Mouse (Mus musculus) kidney, embryonic 14.5 days (tissue): ENCODE measurements around the gene Slc4a2. TPM values are rescaled to one million over a fixed set of nuclear protein-coding genes. Genes with fewer than 3 reads are reported as not detected.
A peak's percentile ranks its signal among the peaks of the same experiment; 100 is the strongest.

Source experiments
- ATAC-seq: fragments of 200-750 bp; cut with Nextera tagmentation; 2 replicates; pipeline ENCODE4 v1.8.0; 2017; ENCODE audit warnings: moderate number of reproducible peaks, mild to moderate bottlenecking, moderate TSS enrichment, moderate library complexity; ENCODE audit not compliant: low FRiP score, low TSS enrichment
- H3K27ac ChIP-seq: fragments of 300-500 bp; sonication (generic); 2 replicates; pipeline ENCODE4 v1.5.1; 2014; ENCODE audit warnings: low read depth, mild to moderate bottlenecking, low read length, moderate library complexity, mixed read lengths
- H3K27me3 ChIP-seq: fragments of 300-500 bp; sonication (generic); 2 replicates; pipeline ENCODE4 v1.6.1; 2014; ENCODE audit warnings: mild to moderate bottlenecking, low read length; ENCODE audit not compliant: control insufficient read depth, insufficient read depth
- H3K36me3 ChIP-seq: fragments of 300-500 bp; sonication (generic); 2 replicates; pipeline ENCODE4 v1.6.1; 2014; ENCODE audit warnings: low read length, mixed read lengths; ENCODE audit not compliant: control insufficient read depth, insufficient read depth
- H3K4me1 ChIP-seq: fragments of 300-500 bp; sonication (generic); 2 replicates; pipeline ENCODE4 v1.6.1; 2014; ENCODE audit warnings: low read length, mixed read lengths; ENCODE audit not compliant: control insufficient read depth, insufficient read depth
- H3K4me2 ChIP-seq: fragments of 300-500 bp; sonication (generic); replicated peaks from 2 replicates; pipeline ENCODE4 v1.6.1; 2014; ENCODE audit warnings: low read depth, mild to moderate bottlenecking, low read length
- H3K4me3 ChIP-seq: fragments of 300-500 bp; sonication (generic); 2 replicates; pipeline ENCODE4 v1.5.1; 2014; ENCODE audit warnings: mild to moderate bottlenecking, low read length
- H3K9ac ChIP-seq: fragments of 300-500 bp; sonication (generic); 2 replicates; pipeline ENCODE4 v1.6.1; 2014; ENCODE audit warnings: low read depth, mild to moderate bottlenecking, low read length, moderate library complexity
- H3K9me3 ChIP-seq: fragments of 300-500 bp; sonication (generic); 2 replicates; pipeline ENCODE4 v1.6.1; 2016; ENCODE audit warnings: low read length; ENCODE audit not compliant: control insufficient read depth
- WGBS: fragments of 180-500 bp; shearing (Covaris S2); extraction: QIAGEN DNeasy Blood & Tissue Kit; methylation state at CpG from one replicate; pipeline ENCODE4 v1.1.7; 2014; 5-methylcytosine and 5-hydroxymethylcytosine counted together
- polyA plus RNA-seq: library from polyadenylated mRNA; unstranded; fragments of >200 nt; fragmentation: Nextera tagmentation; extraction: Ambion mirVana; gene quantifications from 2 replicates; pipeline ENCODE4 v1.2.1, GENCODE M21; 2014

Gene Slc4a2
- 21.6 and 26.8 TPM in 2 replicates for polyA plus RNA-seq

DNA sequence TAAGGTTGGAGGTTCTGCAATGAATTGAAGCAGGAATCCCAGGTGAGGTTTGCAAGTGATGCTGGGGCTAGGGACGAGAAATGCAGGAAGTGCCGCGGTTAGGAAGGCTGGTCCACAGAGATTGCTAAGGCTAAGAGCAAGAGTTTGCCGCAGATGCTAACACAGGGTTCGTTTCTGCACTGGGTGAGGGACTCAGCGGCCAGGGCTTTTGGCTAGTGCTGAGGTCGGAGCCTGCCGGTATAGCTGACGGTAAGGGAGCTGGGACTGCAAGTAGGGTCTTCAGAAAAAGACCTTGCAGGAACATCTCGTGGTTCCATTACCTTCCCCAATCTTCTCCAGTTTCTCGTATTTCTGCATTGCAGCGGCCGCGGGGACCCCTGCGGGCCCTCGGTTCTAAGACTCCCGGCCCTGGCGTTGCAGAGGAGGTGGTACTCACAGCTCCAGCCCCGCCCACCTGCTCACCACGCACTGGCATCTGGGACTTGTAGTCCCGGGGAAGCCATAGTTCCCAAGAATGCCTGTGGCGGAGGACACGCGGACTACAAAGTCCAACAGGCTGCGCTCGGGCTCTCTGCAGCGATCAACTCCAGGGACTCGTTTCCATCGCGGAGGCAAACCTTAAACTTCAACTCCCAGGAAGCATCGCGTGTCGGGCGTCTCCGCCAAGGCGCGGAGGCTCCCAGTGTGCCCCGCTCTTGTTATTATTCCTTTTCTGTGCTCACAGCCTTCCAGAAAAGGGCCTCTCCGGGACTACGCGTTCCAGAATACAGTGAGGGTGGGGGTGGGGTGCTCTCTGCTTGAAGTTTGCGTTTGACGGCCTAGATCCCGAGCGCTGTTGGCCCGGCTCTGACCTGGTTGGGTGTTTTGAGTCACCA is at the start of gene Slc4a2, which contains the start of gene Cdk5:
Gene Slc4a2 (plus strand): TSS at position 709 of the 875 bp plus-strand sequence.
Gene Cdk5 (minus strand): TSS at position 402 of the 875 bp plus-strand sequence.
- peak; percentile 91 for ATAC-seq
- Histone ChIP-seq H3K4me1 (peaks cover 30% of the 10 kb centered on the region), H3K27ac (peak within 1 kb of the TSS; percentile 87), H3K4me2 (peak within 1 kb of the TSS; percentile 86), H3K36me3 (peaks cover 24% of the 10 kb centered on the region), H3K4me3 (peak within 1 kb of the TSS; percentile 63), H3K9me3 (no peaks in the 10 kb centered on the region), H3K27me3 (no peaks in the 10 kb centered on the region), H3K9ac (peak within 1 kb of the TSS; percentile 75)
- WGBS: under 1% methylated on average over 46 of the region's 46 CpGs

DNA sequence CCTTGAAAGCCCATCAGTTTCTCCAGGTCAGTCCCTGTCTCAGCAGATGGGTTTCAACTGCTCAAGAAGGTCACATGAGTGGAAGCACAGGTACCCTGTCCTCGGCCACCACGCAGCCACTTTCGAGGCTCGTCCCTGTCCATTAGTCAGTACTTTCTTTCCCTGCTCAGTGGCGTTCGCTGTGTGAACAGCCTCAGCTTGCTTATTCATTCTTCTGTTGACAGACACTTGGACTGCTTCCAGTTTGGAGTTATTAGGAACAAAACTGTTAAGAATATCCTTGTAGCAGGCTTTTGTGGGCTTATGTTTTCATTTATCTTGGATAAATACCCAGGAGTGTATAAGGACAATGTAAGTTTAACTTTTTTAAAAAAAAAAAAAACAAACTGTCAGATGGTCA is 49.4 kb upstream of the Slc4a2 start:
- Histone ChIP-seq H3K36me3 (no peaks in the 10 kb centered on the region), H3K9ac (no peak overlapping the region), H3K27ac (no peak overlapping the region), H3K4me2 (no peak overlapping the region), H3K9me3 (no peaks in the 10 kb centered on the region), H3K4me1 (no peaks in the 10 kb centered on the region), H3K4me3 (no peak overlapping the region), H3K27me3 (no peaks in the 10 kb centered on the region)
- ATAC-seq: no peak
- WGBS: 54% methylated on average over 6 of the region's 6 CpGs

DNA sequence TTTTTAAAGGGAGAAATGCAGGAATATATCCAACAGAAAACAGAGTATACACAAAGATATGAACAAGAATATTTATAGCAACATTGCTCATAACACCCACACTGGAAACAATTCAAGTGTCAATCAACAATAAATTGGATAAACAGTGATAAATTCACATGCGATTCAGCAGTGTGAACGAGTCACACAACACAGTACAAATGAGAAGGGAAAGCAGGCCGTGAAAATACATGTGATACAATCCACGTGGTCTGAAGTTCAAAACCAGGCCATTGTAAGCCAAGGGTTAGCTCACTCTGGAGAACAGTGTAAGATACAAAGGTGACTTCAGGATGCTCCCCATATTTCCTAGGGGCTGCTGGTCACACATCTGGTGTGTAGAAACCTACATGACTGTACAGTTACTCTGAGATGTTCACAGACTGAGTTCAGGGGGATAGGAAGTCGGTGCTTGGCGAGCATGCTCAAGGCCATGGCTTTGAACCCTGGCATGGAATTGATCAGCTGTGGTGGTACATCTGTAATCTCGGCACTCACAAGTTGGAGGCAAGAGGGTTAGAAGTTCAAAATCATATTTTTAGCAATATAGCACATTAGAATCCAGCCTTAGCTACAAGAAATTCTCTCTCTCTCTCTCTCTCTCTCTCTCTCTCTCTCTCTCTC is 48.8 kb upstream of the Slc4a2 start:
- Histone ChIP-seq H3K4me3 (no peak overlapping the region), H3K27ac (no peak overlapping the region), H3K4me2 (no peak overlapping the region), H3K27me3 (no peaks in the 10 kb centered on the region), H3K4me1 (no peaks in the 10 kb centered on the region), H3K9ac (no peak overlapping the region), H3K9me3 (no peaks in the 10 kb centered on the region), H3K36me3 (no peaks in the 10 kb centered on the region)
- 67% methylated on average over 7 of the region's 7 CpGs for WGBS
- no peak for ATAC-seq

DNA sequence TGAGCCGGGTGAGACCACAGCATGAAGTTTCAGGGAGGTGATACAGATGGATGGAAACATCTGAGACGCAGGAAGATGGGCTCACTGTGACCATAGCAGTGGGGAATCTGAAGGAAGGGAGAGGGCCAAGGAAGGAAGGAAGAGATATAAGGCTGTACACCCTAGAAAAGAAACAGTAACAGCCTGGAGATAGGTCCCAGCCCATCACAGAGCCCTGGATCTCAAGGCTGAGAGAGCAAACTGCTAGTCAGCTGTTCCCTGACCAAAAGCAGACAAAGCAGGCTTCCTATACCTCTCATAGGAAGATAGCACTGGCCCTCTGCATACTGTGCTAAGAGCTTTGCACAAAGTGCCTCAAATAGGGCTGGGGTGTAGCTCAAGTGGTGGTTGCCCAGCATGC is 44.9 kb upstream of the Slc4a2 start:
- Histone ChIP-seq H3K9ac (no peak overlapping the region), H3K9me3 (no peaks in the 10 kb centered on the region), H3K27me3 (no peaks in the 10 kb centered on the region), H3K4me1 (0 out of 2 replicates have a peak, but pooled peaks cover 4% of the 10 kb centered on the region), H3K36me3 (no peaks in the 10 kb centered on the region), H3K4me2 (no peak overlapping the region), H3K27ac (no peak overlapping the region), H3K4me3 (no peak overlapping the region)
- 75% methylated on average over 2 of the region's 2 CpGs for WGBS
- no peak for ATAC-seq

DNA sequence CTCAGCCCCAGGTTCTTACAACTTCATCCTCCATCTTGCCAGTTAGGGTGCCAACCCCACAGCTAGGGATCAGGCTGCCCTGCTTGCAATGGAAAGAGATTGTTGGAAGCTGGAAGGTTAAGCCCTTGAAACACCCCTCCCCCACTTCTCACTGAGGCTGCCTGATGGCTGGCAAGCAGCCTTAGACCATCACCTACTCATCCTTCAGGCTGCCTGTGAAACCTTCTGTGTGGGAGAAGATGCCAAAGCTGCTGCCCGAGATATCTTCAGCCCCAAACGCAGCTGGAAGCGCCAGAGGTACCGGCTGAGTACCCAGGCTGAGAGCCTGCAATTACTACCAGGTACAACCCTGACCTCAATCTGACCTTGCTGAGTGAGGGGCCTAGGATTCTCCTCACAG is 44.1 kb upstream of the Slc4a2 start:
- H3K27me3 ChIP-seq: no peaks in the 10 kb centered on the region
- H3K4me2 ChIP-seq: no peak overlapping the region
- H3K4me3 ChIP-seq: no peak overlapping the region
- H3K9ac ChIP-seq: no peak overlapping the region; the same call in 1 of the 2 replicates
- 66% methylated on average over 4 of the region's 4 CpGs for WGBS
- H3K36me3 ChIP-seq: no peaks in the 10 kb centered on the region
- H3K4me1 ChIP-seq: 0 out of 2 replicates have a peak, but pooled peaks cover 9% of the 10 kb centered on the region
- no peak overlapping the region for H3K27ac ChIP-seq
- ATAC-seq: no peak
- H3K9me3 ChIP-seq: no peaks in the 10 kb centered on the region

DNA sequence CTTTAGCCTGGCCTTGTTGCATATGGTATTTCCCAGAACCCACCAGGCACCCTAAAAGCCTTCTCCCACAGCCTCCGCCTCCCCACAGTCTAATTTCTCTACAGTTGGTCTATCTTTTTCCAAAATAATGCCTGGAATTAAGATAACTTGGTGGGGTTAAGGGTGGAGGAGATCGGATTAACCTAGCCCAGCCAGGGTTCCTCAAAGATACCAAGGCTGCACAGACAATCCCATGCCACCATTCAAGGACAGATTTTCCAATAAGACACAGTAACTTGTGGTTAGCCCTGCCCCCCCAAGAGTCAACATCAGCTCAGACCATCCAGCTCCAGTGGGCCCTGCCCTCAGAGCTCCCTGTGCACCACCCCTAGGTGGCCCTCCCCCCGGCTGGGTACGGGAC is 43.1 kb upstream of the Slc4a2 start:
- WGBS: 94% methylated on average over 4 of the region's 4 CpGs
- 0 out of 2 replicates have a peak, but pooled peaks cover 9% of the 10 kb centered on the region for H3K4me1 ChIP-seq
- no peak overlapping the region for H3K27ac ChIP-seq
- no peak overlapping the region for H3K4me2 ChIP-seq
- no peaks in the 10 kb centered on the region for H3K36me3 ChIP-seq
- H3K27me3 ChIP-seq: no peaks in the 10 kb centered on the region
- no peak for ATAC-seq
- H3K9me3 ChIP-seq: no peaks in the 10 kb centered on the region
- H3K9ac ChIP-seq: no peak overlapping the region
- no peak overlapping the region for H3K4me3 ChIP-seq

DNA sequence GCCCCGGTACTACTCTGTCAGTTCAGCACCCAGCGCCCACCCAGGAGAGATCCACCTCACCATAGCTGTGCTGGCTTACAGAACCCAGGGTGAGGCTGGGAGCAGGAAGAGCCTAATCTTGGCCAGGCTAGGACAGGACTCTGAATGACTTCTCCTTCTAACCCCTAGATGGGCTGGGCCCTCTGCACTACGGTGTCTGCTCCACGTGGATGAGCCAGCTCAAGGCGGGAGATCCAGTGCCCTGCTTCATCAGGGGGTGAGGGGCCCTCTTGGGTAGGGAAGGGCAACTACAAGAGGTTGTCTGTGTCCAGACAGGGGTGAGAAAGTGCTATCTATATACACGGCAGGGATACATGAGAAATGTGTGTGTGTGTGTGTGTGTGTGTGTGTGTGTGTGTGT is 42.2 kb upstream of the Slc4a2 start:
- H3K36me3 ChIP-seq: no peaks in the 10 kb centered on the region
- no peak overlapping the region for H3K4me2 ChIP-seq
- H3K27me3 ChIP-seq: no peaks in the 10 kb centered on the region; the same call in 1 of the 2 replicates
- no peaks in the 10 kb centered on the region for H3K9me3 ChIP-seq
- H3K9ac ChIP-seq: no peak overlapping the region
- H3K27ac ChIP-seq: no peak overlapping the region
- 0 out of 2 replicates have a peak, but pooled peaks cover 9% of the 10 kb centered on the region for H3K4me1 ChIP-seq
- 75% methylated on average over 6 of the region's 6 CpGs for WGBS
- no peak overlapping the region for H3K4me3 ChIP-seq
- ATAC-seq: no peak

DNA sequence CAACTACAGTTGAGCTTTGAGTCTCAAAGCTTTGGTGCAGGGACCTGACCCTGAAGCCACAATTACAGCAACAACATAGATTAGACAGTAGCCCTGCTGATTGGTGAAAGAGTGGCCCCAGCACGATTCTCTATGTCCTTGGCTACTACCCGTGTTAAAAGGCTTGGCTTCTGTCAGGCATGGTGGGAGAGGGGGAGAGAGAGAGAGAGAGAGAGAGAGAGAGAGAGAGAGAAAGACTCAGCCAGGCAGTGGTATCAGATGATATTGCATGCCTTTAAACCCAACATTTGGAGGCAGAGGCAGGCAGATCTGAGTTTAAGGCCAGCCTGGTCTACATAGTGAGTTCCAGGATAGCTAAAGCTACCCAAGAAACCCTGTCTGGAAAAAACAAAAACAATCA is 41.6 kb upstream of the Slc4a2 start:
- no peaks in the 10 kb centered on the region for H3K36me3 ChIP-seq
- WGBS: 57% methylated on average over 2 of the region's 2 CpGs
- peaks cover 10% of the 10 kb centered on the region; the same call in 1 of the 2 replicates for H3K4me1 ChIP-seq
- H3K9ac ChIP-seq: no peak overlapping the region
- ATAC-seq: no peak
- peaks cover 3% of the 10 kb centered on the region; the same call in 1 of the 2 replicates for H3K27me3 ChIP-seq
- H3K27ac ChIP-seq: no peak overlapping the region
- H3K4me3 ChIP-seq: no peak overlapping the region
- H3K9me3 ChIP-seq: no peaks in the 10 kb centered on the region
- H3K4me2 ChIP-seq: no peak overlapping the region
